Mouse (Mus musculus) myocyte (in vitro differentiated cells): ENCODE results near the gene Zfhx3. TPM values are rescaled to one million over a fixed set of nuclear protein-coding genes. Genes with fewer than 3 reads are reported as not detected.

Experiments used
- H3K27me3 ChIP-seq: one replicate; pipeline ENCODE4 v1.6.1; 2011; ENCODE audit not compliant: control insufficient read depth, insufficient read depth, insufficient read length
- H3K36me3 ChIP-seq: one replicate; pipeline ENCODE4 v1.6.1; 2011; ENCODE audit not compliant: control insufficient read depth, insufficient read depth
- H3K4me2 ChIP-seq: one replicate; pipeline ENCODE4 v1.6.1; 2011; ENCODE audit warnings: low read depth, control low read depth
- H3K4me3 ChIP-seq: one replicate; pipeline ENCODE4 v1.5.1; 2011; ENCODE audit warnings: mild to moderate bottlenecking, control low read depth, moderate library complexity
- H3K79me2 ChIP-seq: one replicate; pipeline ENCODE4 v1.6.1; 2011; ENCODE audit not compliant: control insufficient read depth, insufficient read depth
- H3ac ChIP-seq: one replicate; pipeline ENCODE4 v1.6.1; 2011; ENCODE audit not compliant: control insufficient read depth, insufficient read length
- CEBPB ChIP-seq: IDR thresholded peaks from 2 replicates; pipeline ENCODE4 v1.6.1; 2011; ENCODE audit warnings: mild to moderate bottlenecking, moderate library complexity; ENCODE audit not compliant: poor library complexity, insufficient read depth, severe bottlenecking
- E2F4 ChIP-seq: IDR thresholded peaks from one replicate; pipeline ENCODE4 v1.6.1; 2011; ENCODE audit warnings: mild to moderate bottlenecking, control low read depth, moderate library complexity; ENCODE audit not compliant: insufficient read depth
- MAX ChIP-seq: IDR thresholded peaks from one replicate; pipeline ENCODE4 v1.6.1; 2011; ENCODE audit warnings: low read depth, mild to moderate bottlenecking, control low read depth
- MYOD1 ChIP-seq, 3 experiments: IDR thresholded peaks; one replicate each; pipeline ENCODE4 v1.6.1; 2011; ENCODE audit warnings: control low read depth in 2 of 3, low read depth in 2 of 3, mild to moderate bottlenecking in 2 of 3, moderate library complexity in 1 of 3; ENCODE audit not compliant: insufficient read length in 2 of 3, control insufficient read depth in 1 of 3
- MYOG ChIP-seq, 3 experiments: IDR thresholded peaks; one replicate each; pipeline ENCODE4 v1.6.1; 2011; ENCODE audit warnings: control low read depth in 2 of 3, low read depth in 2 of 3, mild to moderate bottlenecking in 2 of 3; ENCODE audit not compliant: insufficient read length in 2 of 3, control insufficient read depth in 1 of 3, insufficient read depth in 1 of 3
- POLR2A ChIP-seq: IDR thresholded peaks from one replicate; pipeline ENCODE4 v1.6.1; 2011; ENCODE audit warnings: low read depth, mild to moderate bottlenecking, control low read depth, moderate library complexity; ENCODE audit not compliant: insufficient read length
- POLR2AphosphoS2 ChIP-seq: IDR thresholded peaks from one replicate; pipeline ENCODE4 v1.6.1; 2011; ENCODE audit warnings: low read depth, control low read depth; ENCODE audit not compliant: insufficient read length
- REST ChIP-seq: IDR thresholded peaks from one replicate; pipeline ENCODE4 v1.6.1; 2011; ENCODE audit warnings: mild to moderate bottlenecking, control low read depth, moderate library complexity; ENCODE audit not compliant: insufficient read depth, insufficient read length
- SRF ChIP-seq: IDR thresholded peaks from one replicate; pipeline ENCODE4 v1.6.1; 2011; ENCODE audit warnings: low read depth; ENCODE audit not compliant: control insufficient read depth, insufficient read length
- TCF12 ChIP-seq: IDR thresholded peaks from one replicate; pipeline ENCODE4 v1.6.1; 2011; ENCODE audit warnings: mild to moderate bottlenecking, control low read depth; ENCODE audit not compliant: poor library complexity, insufficient read depth, severe bottlenecking
- TCF3 ChIP-seq: IDR thresholded peaks from one replicate; pipeline ENCODE4 v1.6.1; 2011; ENCODE audit warnings: low read depth, control low read depth; ENCODE audit not compliant: insufficient read length
- USF1 ChIP-seq: IDR thresholded peaks from one replicate; pipeline ENCODE4 v1.6.1; 2011; ENCODE audit warnings: low read depth, mild to moderate bottlenecking, control low read depth, moderate library complexity
- polyA plus RNA-seq: library from polyadenylated mRNA; unstranded; fragments of >200 nt; fragmentation: generic; extraction: Trizol; gene quantifications from one replicate; pipeline ENCODE4 v1.2.1, GENCODE M21; 2012; ENCODE audit warnings: missing spikeins

The Zfhx3 gene
- polyA plus RNA-seq, 1 experiment, result 3.0 TPM

DNA sequence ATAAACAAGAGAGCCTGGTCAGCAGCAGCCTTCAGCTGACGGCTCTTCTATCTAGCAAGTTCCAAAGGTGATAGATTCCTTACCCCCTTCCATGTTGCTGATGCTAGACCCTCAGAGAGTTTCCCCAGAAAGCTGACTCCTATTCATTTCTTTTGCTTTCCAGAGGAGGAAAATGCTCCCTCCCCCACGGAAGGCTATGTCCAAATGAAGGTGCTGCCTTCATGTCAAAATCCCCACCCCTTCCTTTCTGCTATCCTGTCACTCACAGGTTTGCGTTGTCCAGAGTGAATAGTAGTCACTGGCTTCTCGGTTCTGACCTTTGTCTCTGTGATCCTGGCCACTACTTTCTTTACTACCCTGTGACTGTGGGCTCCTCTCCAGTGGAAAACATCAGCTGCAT, 406.3 kb downstream of the Zfhx3 start:
- TF ChIP-seq CEBPB (no peak), TCF3 (no peak), SRF (no peak), POLR2A (no peak), REST (no peak), TCF12 (no peak), USF1 (no peak), MYOG (IDR thresholded peaks at IDR 0.05; ENCODE audit: control insufficient read depth in 1 of 3, insufficient read depth in 1 of 3, insufficient read length in 2 of 3, low read depth in 2 of 3) (no peak), POLR2AphosphoS2 (no peak), E2F4 (no peak), MYOD1 (IDR thresholded peaks at IDR 0.05; ENCODE audit: control insufficient read depth in 1 of 3, insufficient read length in 2 of 3, low read depth in 2 of 3) (no peak), MAX (no peak)
- H3K4me3 ChIP-seq, result no peak overlapping the region
- H3K4me2 ChIP-seq, result no peak overlapping the region

DNA sequence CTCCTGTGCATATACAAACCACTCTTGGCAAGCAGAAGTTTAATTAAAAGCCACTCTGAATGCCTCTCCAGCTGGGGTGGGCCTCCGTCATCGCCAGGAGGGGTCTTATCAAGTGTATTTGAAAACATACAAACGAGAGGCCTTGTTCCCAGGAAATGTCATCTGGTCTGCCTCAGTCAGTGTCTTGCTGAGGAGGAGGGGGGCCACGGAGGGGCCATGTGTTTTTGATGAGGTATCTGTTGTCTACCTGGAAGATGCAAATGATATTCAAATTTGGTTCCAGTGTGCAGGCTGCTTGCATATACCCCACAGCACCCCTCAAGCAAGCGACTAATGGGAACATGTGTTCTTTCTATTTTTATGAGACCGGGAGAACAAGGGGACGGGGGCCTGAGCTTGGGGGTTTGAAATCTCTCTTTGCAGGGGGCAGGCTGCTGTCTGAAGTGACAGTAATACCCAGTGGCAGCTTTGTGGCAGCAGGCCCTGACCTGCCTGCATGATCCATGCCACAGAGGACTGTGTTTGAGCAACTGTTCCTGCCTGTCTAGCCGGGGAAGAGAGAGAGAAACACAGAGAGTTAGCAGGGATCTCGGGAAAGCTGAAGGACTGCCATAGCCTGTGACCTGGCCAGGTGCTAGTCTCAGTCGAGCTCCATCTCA, 412.8 kb downstream of the Zfhx3 start:
- H3ac ChIP-seq, result no peak overlapping the region
- no peak overlapping the region for H3K4me2 ChIP-seq
- no peaks in the 10 kb centered on the region for H3K36me3 ChIP-seq
- no peak for TF ChIP-seq REST
- TF ChIP-seq MYOG (IDR thresholded peaks at IDR 0.05; ENCODE audit: control insufficient read depth in 1 of 3, insufficient read depth in 1 of 3, insufficient read length in 2 of 3, low read depth in 2 of 3), result no peak
- TF ChIP-seq POLR2A, result no peak
- TF ChIP-seq POLR2AphosphoS2, result no peak
- TF ChIP-seq MYOD1 (IDR thresholded peaks at IDR 0.05; ENCODE audit: control insufficient read depth in 1 of 3, insufficient read length in 2 of 3, low read depth in 2 of 3), result no peak
- no peak for TF ChIP-seq TCF3
- TF ChIP-seq MAX, result no peak
- TF ChIP-seq USF1, result no peak
- no peak for TF ChIP-seq E2F4
- TF ChIP-seq SRF, result no peak
- TF ChIP-seq TCF12, result no peak
- no peak overlapping the region for H3K4me3 ChIP-seq
- H3K27me3 ChIP-seq, result no peaks in the 10 kb centered on the region
- no peaks in the 10 kb centered on the region for H3K79me2 ChIP-seq

More for the DNA sequence above, 406.3 kb downstream of the Zfhx3 start:
- Histone ChIP-seq H3K79me2 (no peaks in the 10 kb centered on the region), H3K36me3 (no peaks in the 10 kb centered on the region), H3K27me3 (no peaks in the 10 kb centered on the region), H3ac (no peak overlapping the region)

DNA sequence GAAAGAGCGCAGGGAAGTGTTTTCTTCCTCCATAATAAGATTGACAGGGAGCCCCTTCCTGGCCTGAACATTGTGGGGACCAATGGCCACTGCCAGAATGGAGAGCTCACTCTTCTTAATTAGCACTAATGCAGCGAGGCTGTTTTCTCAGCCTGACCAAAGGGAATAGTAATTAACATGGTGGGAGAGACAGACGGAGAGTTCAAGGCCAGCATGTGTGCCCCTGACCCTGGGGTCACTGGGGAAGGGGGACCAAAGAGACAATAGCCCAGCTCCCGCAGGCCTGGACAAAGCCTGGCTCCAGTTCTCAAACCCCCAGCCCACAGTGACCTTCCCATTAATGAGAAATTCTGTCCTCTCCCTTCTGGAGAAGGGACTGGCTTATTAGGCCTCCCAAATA, 419.0 kb downstream of the Zfhx3 start:
- Histone ChIP-seq H3K36me3 (no peaks in the 10 kb centered on the region), H3K4me3 (no peak overlapping the region), H3K4me2 (no peak overlapping the region), H3K27me3 (no peaks in the 10 kb centered on the region), H3K79me2 (no peaks in the 10 kb centered on the region), H3ac (no peak overlapping the region)
- TF ChIP-seq MAX, result no peak
- TF ChIP-seq USF1, result no peak
- TF ChIP-seq MYOD1 (IDR thresholded peaks at IDR 0.05; ENCODE audit: control insufficient read depth in 1 of 3, insufficient read length in 2 of 3, low read depth in 2 of 3), result no peak
- no peak for TF ChIP-seq POLR2AphosphoS2
- no peak for TF ChIP-seq TCF3
- TF ChIP-seq CEBPB, result no peak
- no peak for TF ChIP-seq SRF
- TF ChIP-seq REST, result no peak
- TF ChIP-seq E2F4, result no peak
- no peak for TF ChIP-seq POLR2A
- no peak for TF ChIP-seq MYOG (IDR thresholded peaks at IDR 0.05; ENCODE audit: control insufficient read depth in 1 of 3, insufficient read depth in 1 of 3, insufficient read length in 2 of 3, low read depth in 2 of 3)
- no peak for TF ChIP-seq TCF12

DNA sequence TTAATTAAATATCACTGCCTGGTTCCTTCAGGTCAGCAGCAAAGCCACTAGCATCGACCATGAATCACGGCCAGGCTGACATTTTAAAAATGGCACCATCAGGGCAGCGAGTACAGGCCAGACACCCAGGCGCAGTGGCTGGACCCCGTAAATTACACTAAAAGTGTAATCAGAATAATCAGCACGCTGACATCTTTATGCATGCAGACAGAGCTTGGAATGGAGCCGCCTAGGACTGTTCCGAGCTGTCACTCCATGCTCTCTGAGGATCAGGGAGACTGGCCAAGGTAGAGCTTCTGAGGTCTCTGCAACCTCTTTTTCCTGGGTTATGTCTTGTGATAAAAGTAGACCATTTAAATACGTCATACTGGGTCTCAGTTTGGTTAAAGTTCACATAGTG, 420.0 kb downstream of the Zfhx3 start:
- Histone ChIP-seq H3K4me3 (no peak overlapping the region), H3K4me2 (no peak overlapping the region), H3ac (no peak overlapping the region), H3K79me2 (no peaks in the 10 kb centered on the region), H3K36me3 (no peaks in the 10 kb centered on the region), H3K27me3 (no peaks in the 10 kb centered on the region)
- no peak for TF ChIP-seq MAX
- TF ChIP-seq POLR2A, result no peak

DNA sequence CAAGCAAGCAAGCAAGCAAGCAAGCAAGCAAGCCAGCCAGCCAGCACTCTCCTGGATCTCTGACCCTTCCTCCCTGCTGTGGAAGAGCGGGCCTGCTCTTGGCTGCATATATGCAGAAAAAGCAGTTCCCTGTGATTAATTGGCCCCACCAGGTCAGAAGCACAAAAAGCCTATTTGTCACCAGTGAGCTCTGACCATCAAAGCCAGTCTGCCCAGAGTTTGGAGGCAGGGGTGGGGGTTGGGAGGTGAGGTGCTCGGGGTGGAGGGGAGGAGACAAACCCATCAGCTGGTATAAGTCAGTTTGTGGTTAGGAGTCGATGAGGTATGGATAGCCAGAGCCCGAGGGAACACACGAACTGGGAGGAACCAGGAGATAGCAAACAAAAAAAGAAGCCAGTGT, 421.0 kb downstream of the Zfhx3 start:
- Histone ChIP-seq H3K36me3 (no peaks in the 10 kb centered on the region), H3K4me2 (no peak overlapping the region), H3K27me3 (no peaks in the 10 kb centered on the region), H3ac (no peak overlapping the region), H3K4me3 (no peak overlapping the region), H3K79me2 (no peaks in the 10 kb centered on the region)
- TF ChIP-seq MYOG (IDR thresholded peaks at IDR 0.05; ENCODE audit: control insufficient read depth in 1 of 3, insufficient read depth in 1 of 3, insufficient read length in 2 of 3, low read depth in 2 of 3) (no peak), POLR2AphosphoS2 (no peak), POLR2A (no peak), TCF12 (no peak), TCF3 (no peak), E2F4 (no peak), MYOD1 (IDR thresholded peaks at IDR 0.05; ENCODE audit: control insufficient read depth in 1 of 3, insufficient read length in 2 of 3, low read depth in 2 of 3) (no peak), MAX (no peak), USF1 (no peak), CEBPB (no peak), SRF (no peak), REST (no peak)
